Mouse (Mus musculus): Measurements from ENCODE around the gene Pla2g2f. TPM values are rescaled to one million over a fixed set of nuclear protein-coding genes. Genes with fewer than 3 reads are reported as not detected.

Pla2g2f gene
- total and polyA plus RNA-seq, 3 experiments = 0.11 TPM; not detected in 2

DNA sequence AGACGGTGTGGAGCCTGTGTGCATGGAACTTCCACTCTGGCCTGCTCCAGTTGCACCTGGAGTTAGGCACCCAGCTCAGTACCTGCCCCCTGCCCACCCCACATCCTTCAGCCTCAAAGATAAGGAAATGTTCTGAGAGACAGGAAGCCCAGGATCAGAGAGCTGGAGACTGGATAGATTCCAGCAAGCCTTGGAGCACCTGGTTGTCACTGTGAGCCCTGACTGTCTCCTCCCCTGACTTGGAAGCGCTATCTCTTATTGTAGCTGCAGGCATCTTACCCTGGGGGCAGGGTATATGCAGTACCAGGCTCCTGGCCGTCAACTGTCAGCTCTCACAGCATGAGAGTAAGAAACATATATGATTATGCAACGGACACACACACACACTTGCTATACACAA, 2.0 kb downstream of the Pla2g2f start:
- Histone ChIP-seq H3K4me3 (ENCODE audit: low read depth, low read length) (no peak overlapping the region), H3K9me3 (replicated peaks) (peaks cover 88% of the 10 kb centered on the region), H3K4me1 (ENCODE audit: insufficient read depth, low read depth, low read length) (no peaks in the 10 kb centered on the region), H3K27me3 (ENCODE audit: insufficient read depth, low read length) (no peaks in the 10 kb centered on the region), H3K36me3 (replicated peaks) (no peaks in the 10 kb centered on the region)
- TF ChIP-seq TAL1 (conservative IDR thresholded peaks at IDR 0.05; ENCODE audit: low read depth, low read length) (no peak), CTCF (IDR thresholded peaks at IDR 0.05; ENCODE audit: low read depth, low read length) (no peak), GATA2 (IDR thresholded peaks at IDR 0.05; ENCODE audit: borderline replicate concordance, low read depth, low read length) (no peak), GATA1 (IDR thresholded peaks at IDR 0.05; ENCODE audit: borderline replicate concordance, low read length) (no peak), POLR2AphosphoS5 (IDR thresholded peaks at IDR 0.05; ENCODE audit: insufficient replicate concordance, low read depth, low read length) (no peak)
- ATAC-seq (ENCODE audit: extremely low read depth, insufficient number of reproducible peaks, low FRiP score, poor library complexity, severe bottlenecking) = no peak
- no peak for DNase-seq (ENCODE audit: low spot score)

DNA sequence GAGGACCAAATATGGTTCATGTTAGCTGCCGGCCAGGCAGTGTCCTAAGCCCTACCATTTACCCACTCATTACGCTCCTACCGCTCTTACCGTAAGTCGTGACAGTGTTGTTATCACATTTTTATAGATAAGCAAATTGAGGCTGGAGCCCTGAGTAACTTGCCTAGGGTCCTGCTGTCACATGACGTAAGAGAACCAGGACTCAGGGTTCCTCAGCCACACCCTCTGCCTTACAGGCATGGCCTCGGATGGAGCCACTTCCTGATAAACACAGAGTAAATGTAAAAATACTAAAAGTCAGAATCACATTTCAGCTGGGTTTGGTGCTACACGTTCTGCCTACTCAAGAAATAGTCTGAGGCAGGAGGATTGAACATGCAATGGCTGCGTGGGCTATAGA, 3.0 kb downstream of the Pla2g2f start:
- Histone ChIP-seq H3K4me1 (ENCODE audit: insufficient read depth, low read depth, low read length) (no peaks in the 10 kb centered on the region), H3K4me3 (ENCODE audit: low read depth, low read length) (no peak overlapping the region), H3K27me3 (ENCODE audit: insufficient read depth, low read length) (no peaks in the 10 kb centered on the region), H3K9me3 (replicated peaks) (peaks cover 93% of the 10 kb centered on the region), H3K36me3 (replicated peaks) (no peaks in the 10 kb centered on the region)
- DNase-seq (ENCODE audit: low spot score) = no peak
- no peak for ATAC-seq (ENCODE audit: extremely low read depth, insufficient number of reproducible peaks, low FRiP score, poor library complexity, severe bottlenecking)
- TF ChIP-seq TAL1 (conservative IDR thresholded peaks at IDR 0.05; ENCODE audit: low read depth, low read length) (no peak), GATA1 (IDR thresholded peaks at IDR 0.05; ENCODE audit: borderline replicate concordance, low read length) (no peak), POLR2AphosphoS5 (IDR thresholded peaks at IDR 0.05; ENCODE audit: insufficient replicate concordance, low read depth, low read length) (no peak), GATA2 (IDR thresholded peaks at IDR 0.05; ENCODE audit: borderline replicate concordance, low read depth, low read length) (no peak), CTCF (IDR thresholded peaks at IDR 0.05; ENCODE audit: low read depth, low read length) (no peak)

DNA sequence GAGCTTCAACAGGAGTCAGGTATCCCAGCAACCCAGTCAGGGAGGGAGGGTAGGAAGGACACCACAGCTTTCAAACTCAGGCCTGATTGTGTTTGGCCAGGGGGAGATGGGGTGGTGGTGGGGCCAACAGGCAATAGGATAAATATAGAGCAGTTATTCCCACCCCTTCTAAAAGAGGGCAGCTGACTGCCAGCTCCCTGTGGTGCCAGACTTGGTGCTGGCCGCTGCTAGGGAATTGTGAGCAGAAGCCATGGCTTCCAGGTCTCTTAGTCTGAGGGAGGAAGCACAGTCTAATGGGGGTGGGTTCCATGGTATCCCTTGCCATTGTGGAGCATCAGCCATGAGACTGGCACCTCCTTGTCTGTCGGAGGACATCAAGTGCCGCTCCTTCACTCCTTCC, 3.8 kb downstream of the Pla2g2f start:
- no peaks in the 10 kb centered on the region for H3K36me3 ChIP-seq (replicated peaks)
- TF ChIP-seq GATA2 (IDR thresholded peaks at IDR 0.05; ENCODE audit: borderline replicate concordance, low read depth, low read length) = no peak
- TF ChIP-seq TAL1 (conservative IDR thresholded peaks at IDR 0.05; ENCODE audit: low read depth, low read length) = no peak
- TF ChIP-seq GATA1 (IDR thresholded peaks at IDR 0.05; ENCODE audit: borderline replicate concordance, low read length) = no peak
- no peak for TF ChIP-seq POLR2AphosphoS5 (IDR thresholded peaks at IDR 0.05; ENCODE audit: insufficient replicate concordance, low read depth, low read length)
- no peak for TF ChIP-seq CTCF (IDR thresholded peaks at IDR 0.05; ENCODE audit: low read depth, low read length)
- peaks cover 94% of the 10 kb centered on the region for H3K9me3 ChIP-seq (replicated peaks)
- DNase-seq (ENCODE audit: low spot score) (no peak), ATAC-seq (ENCODE audit: extremely low read depth, insufficient number of reproducible peaks, low FRiP score, poor library complexity, severe bottlenecking) (no peak)
- H3K4me1 ChIP-seq (ENCODE audit: insufficient read depth, low read depth, low read length) = no peaks in the 10 kb centered on the region
- H3K4me3 ChIP-seq (ENCODE audit: low read depth, low read length) = no peak overlapping the region
- H3K27me3 ChIP-seq (ENCODE audit: insufficient read depth, low read length) = no peaks in the 10 kb centered on the region

DNA sequence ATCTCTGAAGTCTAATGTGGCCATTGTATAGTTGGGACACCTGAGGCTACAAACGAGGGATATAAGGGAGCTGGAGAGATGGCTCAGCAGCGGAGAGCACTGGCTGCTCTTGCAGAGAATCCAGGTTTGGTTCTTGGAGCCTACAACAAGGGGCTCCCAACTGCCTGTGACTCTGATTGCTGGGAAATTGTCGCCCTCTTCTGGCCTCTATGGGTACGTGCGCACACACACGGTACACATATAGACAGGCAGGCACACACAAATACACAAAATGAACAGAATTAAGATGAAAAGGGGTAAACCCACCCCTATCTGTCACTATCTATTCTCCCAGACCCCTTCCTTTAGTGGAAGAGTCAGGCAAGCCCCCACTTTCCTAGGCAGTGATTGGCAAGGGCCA, 4.8 kb downstream of the Pla2g2f start:
- Histone ChIP-seq H3K27me3 (ENCODE audit: insufficient read depth, low read length) (no peaks in the 10 kb centered on the region), H3K36me3 (replicated peaks) (no peaks in the 10 kb centered on the region)
- ATAC-seq (ENCODE audit: extremely low read depth, insufficient number of reproducible peaks, low FRiP score, poor library complexity, severe bottlenecking) = no peak

DNA sequence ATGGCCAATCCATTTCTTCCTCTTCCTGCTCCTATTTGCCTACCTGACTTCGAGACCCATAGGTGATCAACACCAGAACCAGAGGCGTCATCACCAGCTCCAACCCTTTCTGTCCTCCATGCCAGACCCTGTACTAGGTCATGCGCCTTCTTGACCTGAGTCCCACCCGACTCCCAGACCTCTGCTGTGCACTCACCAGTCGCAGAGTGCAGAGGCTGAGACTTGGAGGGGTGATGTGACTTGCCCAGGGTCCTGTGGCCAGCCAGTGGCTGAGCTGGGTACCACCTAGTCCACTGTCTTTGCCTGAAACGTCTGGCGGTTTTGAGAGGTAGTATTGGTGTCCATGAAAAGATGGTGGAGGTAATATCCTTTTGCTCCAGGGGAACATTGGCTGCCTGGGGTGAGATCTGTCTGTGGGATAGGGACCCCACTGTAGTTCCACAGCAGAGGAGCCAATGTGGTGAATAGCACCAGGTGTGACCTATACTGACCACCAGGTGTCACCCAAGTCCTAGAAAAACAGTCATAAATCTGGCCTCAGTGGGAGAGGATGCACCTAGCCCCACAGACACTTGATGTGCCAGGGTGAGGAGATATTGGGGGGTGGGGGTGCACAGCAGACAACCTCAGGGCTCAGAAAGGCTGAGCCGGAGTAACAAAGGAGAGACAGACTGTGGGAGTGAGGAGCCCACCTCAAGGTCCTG, 8.9 kb downstream of the Pla2g2f start:
- H3K27me3 ChIP-seq (ENCODE audit: insufficient read depth, low read length) = no peaks in the 10 kb centered on the region; the same call in 1 of the 2 replicates
- ATAC-seq (ENCODE audit: extremely low read depth, insufficient number of reproducible peaks, low FRiP score, poor library complexity, severe bottlenecking) = no peak
- TF ChIP-seq TAL1 (conservative IDR thresholded peaks at IDR 0.05; ENCODE audit: low read depth, low read length) (no peak), GATA2 (IDR thresholded peaks at IDR 0.05; ENCODE audit: borderline replicate concordance, low read depth, low read length) (no peak)
- H3K9me3 ChIP-seq (replicated peaks) = peaks cover 93% of the 10 kb centered on the region
- H3K4me3 ChIP-seq (ENCODE audit: low read depth, low read length) = no peak overlapping the region
- H3K36me3 ChIP-seq (replicated peaks) = no peaks in the 10 kb centered on the region
- H3K4me1 ChIP-seq (ENCODE audit: insufficient read depth, low read depth, low read length) = no peaks in the 10 kb centered on the region
- DNase-seq (ENCODE audit: low spot score) = no peak

More for the DNA sequence above, 4.8 kb downstream of the Pla2g2f start:
- Histone ChIP-seq H3K4me1 (ENCODE audit: insufficient read depth, low read depth, low read length) (no peaks in the 10 kb centered on the region), H3K4me3 (ENCODE audit: low read depth, low read length) (no peak overlapping the region), H3K9me3 (replicated peaks) (peaks cover 97% of the 10 kb centered on the region)
- TF ChIP-seq CTCF (IDR thresholded peaks at IDR 0.05; ENCODE audit: low read depth, low read length) (no peak), GATA2 (IDR thresholded peaks at IDR 0.05; ENCODE audit: borderline replicate concordance, low read depth, low read length) (no peak), POLR2AphosphoS5 (IDR thresholded peaks at IDR 0.05; ENCODE audit: insufficient replicate concordance, low read depth, low read length) (no peak), GATA1 (IDR thresholded peaks at IDR 0.05; ENCODE audit: borderline replicate concordance, low read length) (no peak), TAL1 (conservative IDR thresholded peaks at IDR 0.05; ENCODE audit: low read depth, low read length) (no peak)
- DNase-seq (ENCODE audit: low spot score) = no peak

DNA sequence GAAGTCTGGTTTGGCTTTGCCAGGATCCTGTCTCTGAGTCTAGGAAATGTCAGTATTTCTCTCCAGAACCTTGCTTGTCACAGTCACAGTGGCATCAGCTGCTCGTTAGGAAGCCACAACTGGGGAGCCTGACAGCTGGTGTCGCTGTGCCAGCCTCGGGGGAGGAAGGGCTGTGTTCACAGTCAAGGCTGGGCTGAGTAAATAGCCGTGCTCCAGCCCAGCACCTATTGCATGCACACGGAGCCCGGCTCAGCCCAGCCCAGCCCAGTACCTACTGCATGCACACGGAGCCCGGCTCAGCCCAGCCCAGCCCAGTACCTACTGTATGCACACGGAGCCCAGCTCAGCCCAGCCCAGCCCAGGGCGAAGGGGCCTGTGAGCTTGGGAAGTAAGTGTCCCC, 9.6 kb downstream of the Pla2g2f start:
- Histone ChIP-seq H3K4me3 (ENCODE audit: low read depth, low read length) (no peak overlapping the region), H3K9me3 (replicated peaks) (peaks cover 94% of the 10 kb centered on the region), H3K4me1 (ENCODE audit: insufficient read depth, low read depth, low read length) (no peaks in the 10 kb centered on the region), H3K36me3 (replicated peaks) (no peaks in the 10 kb centered on the region), H3K27me3 (ENCODE audit: insufficient read depth, low read length) (no peaks in the 10 kb centered on the region; the same call in 1 of the 2 replicates)
- ATAC-seq (ENCODE audit: extremely low read depth, insufficient number of reproducible peaks, low FRiP score, poor library complexity, severe bottlenecking) (no peak), DNase-seq (ENCODE audit: low spot score) (no peak)
- TF ChIP-seq GATA2 (IDR thresholded peaks at IDR 0.05; ENCODE audit: borderline replicate concordance, low read depth, low read length) = no peak
- TF ChIP-seq TAL1 (conservative IDR thresholded peaks at IDR 0.05; ENCODE audit: low read depth, low read length) = no peak
- TF ChIP-seq CTCF (IDR thresholded peaks at IDR 0.05; ENCODE audit: low read depth, low read length) = no peak
- TF ChIP-seq GATA1 (IDR thresholded peaks at IDR 0.05; ENCODE audit: borderline replicate concordance, low read length) = no peak
- TF ChIP-seq POLR2AphosphoS5 (IDR thresholded peaks at IDR 0.05; ENCODE audit: insufficient replicate concordance, low read depth, low read length) = no peak

Data from G1E (cell line).